Mouse (Mus musculus) CH12.LX (cell line): Measurements from ENCODE around the gene Cwc27. TPM values are rescaled to one million over a fixed set of nuclear protein-coding genes. Genes with fewer than 3 reads are reported as not detected.

Experiments used
- DNase-seq: peaks from one replicate; pipeline ENCODE4 v3.0.0-alpha.2; 2013; ENCODE audit errors: extremely low read depth
- H3K27ac ChIP-seq: 2 replicates; pipeline ENCODE4 v1.5.1; 2012; ENCODE audit warnings: low read depth, mild to moderate bottlenecking, control low read depth, moderate library complexity; ENCODE audit not compliant: insufficient read depth
- H3K27me3 ChIP-seq: replicated peaks from 2 replicates; pipeline ENCODE3; 2012; ENCODE audit warnings: inconsistent platforms
- H3K36me3 ChIP-seq, 2 experiments: replicated peaks in 1 of 2; 2 replicates each; pipeline versions ENCODE3 to v1.6.1; 2012; ENCODE audit warnings: inconsistent platforms in 1 of 2, low read length in 1 of 2, mild to moderate bottlenecking in 1 of 2, mixed read lengths in 1 of 2, moderate library complexity in 1 of 2; ENCODE audit not compliant: control insufficient read depth in 1 of 2, insufficient read depth in 1 of 2
- H3K4me1 ChIP-seq, 2 experiments: 2 replicates each; pipeline ENCODE4 v1.6.1; 2012; ENCODE audit warnings: inconsistent platforms in 1 of 2, moderate library complexity in 1 of 2; ENCODE audit not compliant: insufficient read depth in 2 of 2, control insufficient read depth in 1 of 2
- H3K4me2 ChIP-seq: 2 replicates; pipeline ENCODE4 v1.6.1; 2012; ENCODE audit warnings: low read depth, mild to moderate bottlenecking, control low read depth; ENCODE audit not compliant: poor library complexity, insufficient read depth, severe bottlenecking
- H3K4me3 ChIP-seq, 3 experiments: fragments of 150-350 bp in 1 of 3; sonication (generic) in 1 of 3; replicated peaks in 1 of 3; 2 replicates each; pipeline versions ENCODE3 to v1.5.1; 2011 to 2012; ENCODE audit warnings: low read depth in 2 of 3, low read length in 2 of 3, mild to moderate bottlenecking in 2 of 3, moderate library complexity in 2 of 3, control low read depth in 1 of 3, improper control_type of control experiment in 1 of 3, inconsistent platforms in 1 of 3, mixed read lengths in 1 of 3; ENCODE audit not compliant: poor library complexity in 1 of 3
- H3K79me2 ChIP-seq: replicated peaks from 2 replicates; pipeline ENCODE4 v1.6.1; 2012; ENCODE audit warnings: mild to moderate bottlenecking, moderate library complexity; ENCODE audit not compliant: control insufficient read depth, poor library complexity, insufficient read depth, severe bottlenecking; ENCODE audit errors: extremely low read depth
- H3K9ac ChIP-seq: 2 replicates; pipeline ENCODE4 v1.6.1; 2012; ENCODE audit warnings: low read depth, mild to moderate bottlenecking, control low read depth, moderate library complexity; ENCODE audit not compliant: insufficient read depth
- H3K9me3 ChIP-seq: replicated peaks from 2 replicates; pipeline ENCODE3; 2012; ENCODE audit warnings: low read length, inconsistent platforms, mixed read lengths
- BHLHE40 ChIP-seq: IDR thresholded peaks from 2 replicates; pipeline ENCODE4 v1.6.1; 2011; ENCODE audit warnings: mild to moderate bottlenecking, low read depth, low read length, improper control_type of control experiment
- CHD2 ChIP-seq: IDR thresholded peaks from 2 replicates; pipeline ENCODE4 v1.6.1; 2011; ENCODE audit warnings: low read length, improper control_type of control experiment
- ELF1 ChIP-seq: IDR thresholded peaks from 2 replicates; pipeline ENCODE4 v1.6.1; 2014; ENCODE audit warnings: low read depth, mild to moderate bottlenecking, inconsistent platforms, low read length, improper control_type of control experiment
- EP300 ChIP-seq: IDR thresholded peaks from 2 replicates; pipeline ENCODE4 v1.6.1; 2011; ENCODE audit warnings: low read length, improper control_type of control experiment
- ETS1 ChIP-seq: conservative IDR thresholded peaks from 2 replicates; pipeline ENCODE4 v1.6.1; 2012; ENCODE audit warnings: low read depth, mild to moderate bottlenecking, inconsistent platforms, low read length, improper control_type of control experiment, moderate library complexity
- GABPA ChIP-seq: IDR thresholded peaks from 2 replicates; pipeline ENCODE4 v1.6.1; 2012; ENCODE audit warnings: low read depth, low read length, improper control_type of control experiment, inconsistent platforms; ENCODE audit not compliant: insufficient replicate concordance
- HCFC1 ChIP-seq: IDR thresholded peaks from 2 replicates; pipeline ENCODE4 v1.6.1; 2012; ENCODE audit warnings: low read depth, mild to moderate bottlenecking, inconsistent platforms, low read length, improper control_type of control experiment
- IRF4 ChIP-seq: IDR thresholded peaks from 2 replicates; pipeline ENCODE4 v1.6.1; 2014; ENCODE audit warnings: low read depth, mild to moderate bottlenecking, inconsistent platforms, low read length, improper control_type of control experiment
- JUN ChIP-seq: IDR thresholded peaks from 2 replicates; pipeline ENCODE4 v1.6.1; 2011; ENCODE audit warnings: low read depth, mild to moderate bottlenecking, low read length, improper control_type of control experiment, moderate library complexity; ENCODE audit not compliant: insufficient read depth
- MAFK ChIP-seq: IDR thresholded peaks from 2 replicates; pipeline ENCODE4 v1.6.1; 2011; ENCODE audit warnings: low read length, improper control_type of control experiment; ENCODE audit not compliant: insufficient replicate concordance
- MAX ChIP-seq: IDR thresholded peaks from 2 replicates; pipeline ENCODE4 v1.6.1; 2011; ENCODE audit warnings: low read length, improper control_type of control experiment
- MYC ChIP-seq: IDR thresholded peaks from 2 replicates; pipeline ENCODE4 v1.6.1; 2011; ENCODE audit warnings: low read depth, mild to moderate bottlenecking, improper control_type of control experiment, low read length
- PAX5 ChIP-seq: IDR thresholded peaks from 2 replicates; pipeline ENCODE4 v1.6.1; 2012; ENCODE audit warnings: low read length, inconsistent platforms, mixed read lengths
- POLR2AphosphoS2 ChIP-seq: IDR thresholded peaks from 2 replicates; pipeline ENCODE4 v1.6.1; 2011; ENCODE audit warnings: low read depth, low read length, improper control_type of control experiment
- RAD21 ChIP-seq: IDR thresholded peaks from 2 replicates; pipeline ENCODE4 v1.6.1; 2011; ENCODE audit warnings: low read depth, mild to moderate bottlenecking, low read length, improper control_type of control experiment, moderate library complexity
- RCOR1 ChIP-seq: conservative IDR thresholded peaks from 2 replicates; pipeline ENCODE4 v1.6.1; 2012; ENCODE audit warnings: low read depth, mild to moderate bottlenecking, inconsistent platforms, low read length, improper control_type of control experiment
- SIN3A ChIP-seq: IDR thresholded peaks from 2 replicates; pipeline ENCODE4 v1.6.1; 2012; ENCODE audit warnings: low read length, improper control_type of control experiment, inconsistent platforms
- SMC3 ChIP-seq: IDR thresholded peaks from 2 replicates; pipeline ENCODE4 v1.6.1; 2011; ENCODE audit warnings: low read depth, low read length, improper control_type of control experiment
- TCF12 ChIP-seq: IDR thresholded peaks from 2 replicates; pipeline ENCODE4 v1.6.1; 2014; ENCODE audit warnings: low read depth, mild to moderate bottlenecking, inconsistent platforms, low read length, improper control_type of control experiment
- USF1 ChIP-seq: IDR thresholded peaks from 2 replicates; pipeline ENCODE4 v1.6.1; 2014; ENCODE audit warnings: low read depth, mild to moderate bottlenecking, inconsistent platforms, low read length, improper control_type of control experiment
- USF2 ChIP-seq: conservative IDR thresholded peaks from 2 replicates; pipeline ENCODE4 v1.6.1; 2011; ENCODE audit warnings: low read depth, low read length, improper control_type of control experiment
- ZKSCAN1 ChIP-seq: IDR thresholded peaks from 2 replicates; pipeline ENCODE4 v1.6.1; 2012; ENCODE audit warnings: low read depth, inconsistent platforms, low read length, improper control_type of control experiment, borderline replicate concordance
- ZNF384 ChIP-seq: IDR thresholded peaks from 2 replicates; pipeline ENCODE4 v1.6.1; 2012; ENCODE audit warnings: low read depth, low read length, improper control_type of control experiment, inconsistent platforms
- dilution Hi-C: fragments of 300-500 bp; cut with MboI; formaldehyde crosslinking; loops from 2 replicates; pipeline ENCODE4 v1.14.3; 2020; ENCODE audit warnings: low sequenced_read_pairs; ENCODE audit not compliant: extremely low pct_unique_long_range_greater_than_20kb, extremely low pct_ligation_motif_present
- in situ Hi-C: fragments of 300-500 bp; cut with MboI; formaldehyde crosslinking; loops from 3 replicates; pipeline ENCODE4 v1.14.3; 2019; ENCODE audit warnings: low sequenced_read_pairs, low pct_ligation_motif_present, low pct_unique_long_range_greater_than_20kb, mixed read lengths
- polyA plus RNA-seq: library from polyadenylated mRNA; unstranded; fragments of >175 nt; gene quantifications from 2 replicates; pipeline ENCODE4 v1.2.1, GENCODE M21; 2012; ENCODE audit warnings: low read depth; ENCODE audit not compliant: insufficient read length
- total RNA-seq, 2 experiments: library from RNA; depleted of rRNA; stranded (reverse); fragments of 300-350 nt in 1 of 2; fragments of >200 nt in 1 of 2; gene quantifications; 2 replicates each; pipeline ENCODE4 v1.2.3; 2012 to 2014

The Cwc27 gene
- total and polyA plus RNA-seq, 3 experiments = 24.9 to 38.4 (median 26.0) TPM

- Histone ChIP-seq H3K9me3 (no peaks in the 10 kb centered on the region), H3K27me3 (no peaks in the 10 kb centered on the region), H3K4me3 (no peak overlapping the region), H3K79me2 (no peaks in the 10 kb centered on the region), H3K4me2 (no peak overlapping the region), H3K36me3 (peaks cover 28 to 61% of the 10 kb centered on the region in 2 experiments), H3K27ac (no peak overlapping the region), H3K4me1 (no peaks in the 10 kb centered on the region), H3K9ac (no peak overlapping the region)
- dilution Hi-C loops = no loop called here
- no peak for TF ChIP-seq SMC3
- TF ChIP-seq RAD21 = no peak
- no peak for TF ChIP-seq SIN3A
- TF ChIP-seq USF1 = no peak
- TF ChIP-seq PAX5 = no peak
- TF ChIP-seq IRF4 = no peak
- TF ChIP-seq BHLHE40 = no peak
- no peak for TF ChIP-seq EP300
- no peak for TF ChIP-seq USF2
- TF ChIP-seq JUN = no peak
- no peak for TF ChIP-seq MAX
- no peak for TF ChIP-seq HCFC1
- no peak for TF ChIP-seq ZNF384
- TF ChIP-seq ELF1 = no peak
- TF ChIP-seq POLR2AphosphoS2 = no peak
- DNase-seq = no peak
- in situ Hi-C loops = no loop called here
These were observed 17.9 kb downstream of the Cwc27 start for GRCm38 (mm10) chr13:104799067-104799466.

GRCm38 (mm10) chr13:104794421-104794820, 22.5 kb downstream of the Cwc27 start:
- Histone ChIP-seq H3K4me2 (no peak overlapping the region), H3K9ac (no peak overlapping the region), H3K79me2 (no peaks in the 10 kb centered on the region), H3K9me3 (no peaks in the 10 kb centered on the region), H3K27me3 (no peaks in the 10 kb centered on the region), H3K27ac (no peak overlapping the region), H3K4me3 (no peak overlapping the region), H3K4me1 (no peaks in the 10 kb centered on the region), H3K36me3 (peaks cover 16 to 56% of the 10 kb centered on the region in 2 experiments)
- DNase-seq = no peak
- TF ChIP-seq PAX5 (no peak), MYC (no peak), ETS1 (no peak), ZKSCAN1 (no peak), MAFK (no peak), POLR2AphosphoS2 (no peak), CHD2 (no peak), TCF12 (no peak), BHLHE40 (no peak), GABPA (no peak), IRF4 (no peak), RCOR1 (no peak), JUN (no peak), RAD21 (no peak), SMC3 (no peak)
- in situ Hi-C loops (no loop called here), dilution Hi-C loops (no loop called here)
